Mouse (Mus musculus) forebrain, embryonic 11.5 days (tissue): ENCODE data around the gene Exosc5. TPM values are rescaled to one million over a fixed set of nuclear protein-coding genes. Genes with fewer than 3 reads are reported as not detected.

Experiments
- ATAC-seq: fragments of 200-750 bp; cut with Nextera tagmentation; replicated peaks from 2 replicates; pipeline ENCODE4 v1.8.0; 2017; ENCODE audit warnings: moderate TSS enrichment; ENCODE audit not compliant: low FRiP score
- DNase-seq: peaks from one replicate; pipeline ENCODE4 v3.0.0-alpha.2; 2017; ENCODE audit warnings: low spot score
- H3K27ac ChIP-seq: fragments of 300-500 bp; sonication (generic); 2 replicates; pipeline ENCODE4 v1.5.1; 2014; ENCODE audit warnings: low read depth, low read length
- H3K27me3 ChIP-seq: fragments of 300-500 bp; sonication (generic); 2 replicates; pipeline ENCODE4 v1.6.1; 2014; ENCODE audit warnings: mild to moderate bottlenecking, low read length, mixed read lengths; ENCODE audit not compliant: control insufficient read depth, insufficient read depth
- H3K36me3 ChIP-seq: fragments of 300-500 bp; sonication (generic); 2 replicates; pipeline ENCODE4 v1.6.1; 2014; ENCODE audit warnings: mild to moderate bottlenecking, low read length, moderate library complexity, mixed read lengths; ENCODE audit not compliant: control insufficient read depth, insufficient read depth
- H3K4me1 ChIP-seq: fragments of 300-500 bp; sonication (generic); replicated peaks from 2 replicates; pipeline ENCODE4 v1.6.1; 2014; ENCODE audit warnings: low read length, mixed read lengths; ENCODE audit not compliant: control insufficient read depth, insufficient read depth
- H3K4me2 ChIP-seq: fragments of 300-500 bp; sonication (generic); 2 replicates; pipeline ENCODE4 v1.6.1; 2014; ENCODE audit warnings: low read depth, mild to moderate bottlenecking, low read length, moderate library complexity, mixed read lengths; ENCODE audit not compliant: severe bottlenecking
- H3K4me3 ChIP-seq: fragments of 300-500 bp; sonication (generic); 2 replicates; pipeline ENCODE4 v1.5.1; 2014; ENCODE audit warnings: low read depth, low read length
- H3K9ac ChIP-seq: fragments of 300-500 bp; sonication (generic); 2 replicates; pipeline ENCODE4 v1.6.1; 2014; ENCODE audit warnings: low read length
- H3K9me3 ChIP-seq: fragments of 300-500 bp; sonication (generic); 2 replicates; pipeline ENCODE4 v1.6.1; 2016; ENCODE audit warnings: low read length, mixed read lengths; ENCODE audit not compliant: control insufficient read depth
- WGBS: fragments of 180-500 bp; shearing (Covaris S2); extraction: QIAGEN DNeasy Blood & Tissue Kit; methylation state at CpG from one replicate; pipeline ENCODE4 v1.1.7; 2014; 5-methylcytosine and 5-hydroxymethylcytosine counted together
- polyA plus RNA-seq: library from polyadenylated mRNA; unstranded; fragments of >200 nt; fragmentation: Nextera tagmentation; extraction: Ambion mirVana; gene quantifications from 2 replicates; pipeline ENCODE4 v1.2.1, GENCODE M21; 2014

Gene Exosc5
- polyA plus RNA-seq, 1 experiment from 2014 or later, result 52.2 TPM

GRCm38 (mm10) chr7:25710519-25711130 lies 51.7 kb downstream of the Exosc5 start:
- Histone ChIP-seq H3K9me3 (no peaks in the 10 kb centered on the region), H3K4me1 (peaks cover 4% of the 10 kb centered on the region; the same call in 1 of the 2 replicates), H3K4me3 (no peak overlapping the region), H3K9ac (peak overlapping the region; percentile 24), H3K36me3 (peaks cover 7% of the 10 kb centered on the region), H3K27me3 (no peaks in the 10 kb centered on the region), H3K4me2 (no peak overlapping the region), H3K27ac (no peak overlapping the region)
- DNase-seq, result no peak
- ATAC-seq, result 0 out of 2 replicates have a peak, but pooled peaks have one; percentile 31
- WGBS, result 4% methylated on average over 7 of the region's 7 CpGs

GRCm38 (mm10) chr7:25711165-25711564 lies 52.2 kb downstream of the Exosc5 start:
- no peaks in the 10 kb centered on the region for H3K9me3 ChIP-seq
- H3K9ac ChIP-seq, result no peak overlapping the region
- no peak for ATAC-seq
- H3K4me3 ChIP-seq, result no peak overlapping the region
- H3K27me3 ChIP-seq, result no peaks in the 10 kb centered on the region
- H3K4me1 ChIP-seq, result peaks cover 4% of the 10 kb centered on the region; the same call in 1 of the 2 replicates
- no peak for DNase-seq
- H3K36me3 ChIP-seq, result peaks cover 7% of the 10 kb centered on the region
- H3K4me2 ChIP-seq, result no peak overlapping the region
- H3K27ac ChIP-seq, result no peak overlapping the region
- 67% methylated on average over 5 of the region's 5 CpGs for whole genome bisulfite sequencing

- WGBS, result 46% methylated on average over 7 of the region's 7 CpGs
- peaks cover 7% of the 10 kb centered on the region for H3K36me3 ChIP-seq
- no peak overlapping the region for H3K4me3 ChIP-seq
- H3K4me1 ChIP-seq, result peaks cover 4% of the 10 kb centered on the region; the same call in 1 of the 2 replicates
- no peak overlapping the region for H3K9ac ChIP-seq
- H3K27ac ChIP-seq, result 0 out of 2 replicates have a peak overlapping the region, but pooled peaks have one; percentile 6
- H3K4me2 ChIP-seq, result no peak overlapping the region
- peak; percentile 7; the same call in 1 of the 2 replicates for ATAC-seq
- H3K9me3 ChIP-seq, result no peaks in the 10 kb centered on the region
- no peaks in the 10 kb centered on the region for H3K27me3 ChIP-seq
- no peak for DNase-seq
Observed at GRCm38 (mm10) chr7:25711731-25712197, 52.8 kb downstream of the Exosc5 start.

- Histone ChIP-seq H3K9ac (no peak overlapping the region), H3K9me3 (no peaks in the 10 kb centered on the region), H3K27me3 (no peaks in the 10 kb centered on the region), H3K36me3 (peaks cover 7% of the 10 kb centered on the region), H3K4me1 (peaks cover 6% of the 10 kb centered on the region; the same call in 1 of the 2 replicates), H3K4me2 (no peak overlapping the region), H3K27ac (no peak overlapping the region), H3K4me3 (no peak overlapping the region)
- WGBS, result 89% methylated on average over 9 of the region's 9 CpGs
- ATAC-seq (no peak), DNase-seq (no peak)
Observed at GRCm38 (mm10) chr7:25712801-25713200, 53.8 kb downstream of the Exosc5 start.

- no peak overlapping the region for H3K9ac ChIP-seq
- DNase-seq (no peak), ATAC-seq (no peak)
- H3K36me3 ChIP-seq, result peaks cover 7% of the 10 kb centered on the region
- WGBS, result 97% methylated on average over 8 of the region's 8 CpGs
- H3K9me3 ChIP-seq, result no peaks in the 10 kb centered on the region
- no peak overlapping the region for H3K27ac ChIP-seq
- H3K4me1 ChIP-seq, result peaks cover 6% of the 10 kb centered on the region; the same call in 1 of the 2 replicates
- no peak overlapping the region for H3K4me3 ChIP-seq
- H3K27me3 ChIP-seq, result no peaks in the 10 kb centered on the region
- H3K4me2 ChIP-seq, result no peak overlapping the region
Observed at GRCm38 (mm10) chr7:25714581-25714980, 55.6 kb downstream of the Exosc5 start.

GRCm38 (mm10) chr7:25715731-25716271 lies 56.8 kb downstream of the Exosc5 start:
- H3K9me3 ChIP-seq, result no peaks in the 10 kb centered on the region
- H3K27ac ChIP-seq, result no peak overlapping the region
- no peak overlapping the region for H3K4me2 ChIP-seq
- no peaks in the 10 kb centered on the region for H3K27me3 ChIP-seq
- 96% methylated on average over 22 of the region's 22 CpGs for WGBS
- H3K9ac ChIP-seq, result no peak overlapping the region
- DNase-seq (no peak), ATAC-seq (no peak)
- peaks cover 2% of the 10 kb centered on the region; the same call in 1 of the 2 replicates for H3K4me1 ChIP-seq
- H3K4me3 ChIP-seq, result no peak overlapping the region
- H3K36me3 ChIP-seq, result peaks cover 11% of the 10 kb centered on the region

- no peaks in the 10 kb centered on the region for H3K9me3 ChIP-seq
- ATAC-seq (no peak), DNase-seq (no peak)
- H3K27me3 ChIP-seq, result no peaks in the 10 kb centered on the region
- no peak overlapping the region; the same call in 1 of the 2 replicates for H3K4me2 ChIP-seq
- H3K9ac ChIP-seq, result no peak overlapping the region
- H3K36me3 ChIP-seq, result peaks cover 15% of the 10 kb centered on the region
- peaks cover 2% of the 10 kb centered on the region; the same call in 1 of the 2 replicates for H3K4me1 ChIP-seq
- 92% methylated on average over 3 of the region's 3 CpGs for WGBS
- no peak overlapping the region for H3K4me3 ChIP-seq
- no peak overlapping the region for H3K27ac ChIP-seq
Observed at GRCm38 (mm10) chr7:25717478-25717877, 58.5 kb downstream of the Exosc5 start.

- H3K9ac ChIP-seq, result peak within 1 kb of the TSS; percentile 71
- 5% methylated on average over 32 of the region's 32 CpGs for WGBS
- peaks cover 26% of the 10 kb centered on the region for H3K36me3 ChIP-seq
Observed at GRCm38 (mm10) chr7:25718788-25719417, 59.9 kb downstream of the Exosc5 start, which contains the start of gene Ccdc97. Gene Ccdc97 (minus strand): TSS chr7:25719088.

More at GRCm38 (mm10) chr7:25718788-25719417, 59.9 kb downstream of the Exosc5 start, which contains the start of gene Ccdc97:
- DNase-seq (peak; percentile 91), ATAC-seq (peak; percentile 83)
- peak within 1 kb of the TSS; percentile 63 for H3K4me3 ChIP-seq
- H3K9me3 ChIP-seq, result no peaks in the 10 kb centered on the region
- no peaks in the 10 kb centered on the region for H3K27me3 ChIP-seq
- peak within 1 kb of the TSS; percentile 84 for H3K4me2 ChIP-seq
- peak within 1 kb of the TSS; percentile 3; the same call in 1 of the 2 replicates for H3K27ac ChIP-seq
- H3K4me1 ChIP-seq, result peaks cover 2% of the 10 kb centered on the region; the same call in 1 of the 2 replicates
